Mouse (Mus musculus) cerebellum, adult (tissue): ENCODE data around the gene Gm5128.
"Not testable (repeated sequence)": the region's sequence is repeated elsewhere in the genome, so short reads cannot be mapped to it uniquely, and the experiment has no call there.

ENCODE experiments used
- ATAC-seq: cut with Nextera tagmentation; 2 replicates; pipeline ENCODE4 v1.9.2; 2017; ENCODE audit warnings: mild to moderate bottlenecking, moderate library complexity, mixed read lengths; ENCODE audit not compliant: insufficient number of reproducible peaks, low FRiP score, low TSS enrichment

The Gm5128 gene

GRCm38 (mm10) chrX:135372984-135373383 lies at the start of gene Gm5128:
Gm5128 (plus strand) TSS chrX:135373284.
- not testable (repeated sequence) for ATAC-seq

GRCm38 (mm10) chrX:135360685-135361084 lies 12.4 kb upstream of the Gm5128 start:
- ATAC-seq = not testable (repeated sequence)

- ATAC-seq = not testable (repeated sequence)
Measured at GRCm38 (mm10) chrX:135361943-135362342, 11.1 kb upstream of the Gm5128 start.

- not testable (repeated sequence) for ATAC-seq
Measured at GRCm38 (mm10) chrX:135403578-135403977, 30.5 kb downstream of the Gm5128 start.

- not testable (repeated sequence) for ATAC-seq
Measured at GRCm38 (mm10) chrX:135421203-135421602, 48.1 kb downstream of the Gm5128 start.

GRCm38 (mm10) chrX:135421824-135422223 lies 48.7 kb downstream of the Gm5128 start:
- not testable (repeated sequence) for ATAC-seq

GRCm38 (mm10) chrX:135422473-135422872 lies 49.4 kb downstream of the Gm5128 start:
- ATAC-seq = not testable (repeated sequence)
